Mouse (Mus musculus) midbrain, embryonic 10.5 days (tissue): Measurements from ENCODE around the gene Lmln. TPM values are rescaled to one million over a fixed set of nuclear protein-coding genes. Genes with fewer than 3 reads are reported as not detected.
A peak's percentile ranks its signal among the peaks of the same experiment; 100 is the strongest.

Experiments used
- DNase-seq: peaks from one replicate; pipeline ENCODE4 v3.0.0-alpha.2; 2017; ENCODE audit warnings: low spot score
- H3K27ac ChIP-seq: fragments of 300-500 bp; sonication (generic); replicated peaks from 2 replicates; pipeline ENCODE4 v1.5.1; 2016; ENCODE audit warnings: mild to moderate bottlenecking
- H3K27me3 ChIP-seq: fragments of 300-500 bp; sonication (generic); 2 replicates; pipeline ENCODE4 v1.6.1; 2016; ENCODE audit warnings: low read depth, mild to moderate bottlenecking; ENCODE audit not compliant: poor library complexity, severe bottlenecking
- H3K36me3 ChIP-seq: fragments of 300-500 bp; sonication (generic); 2 replicates; pipeline ENCODE4 v1.6.1; 2016; ENCODE audit warnings: mild to moderate bottlenecking, moderate library complexity
- H3K4me1 ChIP-seq: fragments of 300-500 bp; sonication (generic); 2 replicates; pipeline ENCODE4 v1.6.1; 2016
- H3K4me3 ChIP-seq: fragments of 300-500 bp; sonication (generic); 2 replicates; pipeline ENCODE4 v1.5.1; 2016; ENCODE audit warnings: mild to moderate bottlenecking, moderate library complexity
- H3K9me3 ChIP-seq: fragments of 300-500 bp; sonication (generic); replicated peaks from 2 replicates; pipeline ENCODE4 v1.6.1; 2016; ENCODE audit warnings: mild to moderate bottlenecking
- WGBS: fragments of 180-500 bp; shearing (Covaris S2); methylation state at CpG from one replicate; pipeline ENCODE4 v1.1.7; 2016; 5-methylcytosine and 5-hydroxymethylcytosine counted together
- polyA plus RNA-seq: library from polyadenylated mRNA; unstranded; fragments of >200 nt; fragmentation: Nextera tagmentation; extraction: Ambion mirVana; gene quantifications from 2 replicates; pipeline ENCODE4 v1.2.1, GENCODE M21; 2016

Lmln gene
- polyA plus RNA-seq, 1 experiment from 2014 or later = 3.8 TPM

DNA sequence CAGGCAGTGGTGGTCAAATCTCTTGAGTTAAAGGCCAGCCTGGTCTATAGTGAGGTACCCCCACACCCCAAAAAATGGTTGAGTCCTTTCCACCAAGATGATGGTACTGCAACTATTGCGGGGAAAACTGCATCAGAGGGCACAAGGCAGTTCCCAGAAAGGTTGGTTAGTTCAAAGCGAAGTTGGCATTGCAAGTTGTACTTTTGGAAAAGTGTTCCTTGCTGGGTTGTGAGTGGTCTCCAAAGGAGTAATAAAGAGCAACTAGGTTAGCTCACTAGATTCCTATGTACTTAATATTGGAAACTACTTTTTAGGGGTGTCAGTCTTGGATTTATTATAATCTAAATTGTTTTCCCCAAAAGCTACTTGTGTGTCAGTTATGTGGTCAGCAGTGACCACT lies 1.4 kb upstream of the Lmln start:
- Histone ChIP-seq H3K36me3 (peaks cover 40% of the 10 kb centered on the region), H3K4me3 (no peak overlapping the region), H3K27ac (no peak overlapping the region), H3K27me3 (no peaks in the 10 kb centered on the region), H3K9me3 (no peaks in the 10 kb centered on the region), H3K4me1 (peaks cover 43% of the 10 kb centered on the region)
- no peak for DNase-seq
- 79% methylated on average over 2 of the region's 2 CpGs for WGBS

DNA sequence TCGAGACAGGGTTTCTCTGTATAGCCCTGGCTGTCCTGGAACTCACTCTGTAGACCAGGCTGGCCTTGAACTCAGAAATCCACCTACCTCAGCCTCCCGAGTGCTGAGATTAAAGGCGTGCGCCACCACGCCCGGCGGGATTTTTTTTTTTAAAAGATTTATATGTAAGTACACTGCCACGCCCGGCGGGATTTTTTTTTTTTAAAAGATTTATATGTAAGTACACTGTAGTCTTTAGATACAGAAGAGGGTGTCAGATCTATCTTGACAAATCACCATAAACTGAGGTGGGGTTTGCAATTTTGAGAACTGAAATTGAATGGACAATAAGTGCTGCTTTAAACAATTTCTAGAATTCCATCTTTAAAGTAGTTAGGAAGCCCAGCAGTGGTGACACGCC lies 921 bp upstream of the Lmln start:
- Histone ChIP-seq H3K9me3 (no peaks in the 10 kb centered on the region), H3K27ac (peak overlapping the region; percentile 93), H3K36me3 (peaks cover 42% of the 10 kb centered on the region), H3K4me3 (peak overlapping the region; percentile 83), H3K27me3 (no peaks in the 10 kb centered on the region), H3K4me1 (peaks cover 43% of the 10 kb centered on the region)
- no peak for DNase-seq
- 53% methylated on average over 11 of the region's 11 CpGs for WGBS

DNA sequence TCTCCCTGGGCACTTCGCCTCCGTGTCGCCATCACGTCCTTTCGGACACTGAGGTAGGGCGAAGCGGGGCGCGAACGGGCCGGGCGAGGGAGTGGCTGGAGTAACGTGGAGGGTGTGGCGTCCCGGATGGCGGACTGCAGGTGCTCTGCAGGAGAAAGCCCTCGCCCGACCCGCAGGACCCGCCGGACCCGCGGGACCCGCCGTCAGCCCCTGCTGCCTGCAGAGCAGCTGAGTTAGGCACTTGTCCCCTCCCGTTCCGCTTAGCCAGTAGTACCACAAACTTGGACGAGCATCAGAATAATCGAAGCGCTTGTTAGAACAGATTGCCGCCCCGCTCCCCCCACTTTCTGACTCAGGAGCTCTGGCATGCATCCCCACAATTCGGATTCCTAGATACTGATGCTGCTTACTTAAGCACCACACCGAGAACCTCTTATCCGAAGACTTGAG lies 386 bp downstream of the Lmln start:
- under 1% methylated on average over 35 of the region's 35 CpGs for WGBS
- Histone ChIP-seq H3K36me3 (peaks cover 54% of the 10 kb centered on the region), H3K4me1 (peaks cover 39% of the 10 kb centered on the region)

DNA sequence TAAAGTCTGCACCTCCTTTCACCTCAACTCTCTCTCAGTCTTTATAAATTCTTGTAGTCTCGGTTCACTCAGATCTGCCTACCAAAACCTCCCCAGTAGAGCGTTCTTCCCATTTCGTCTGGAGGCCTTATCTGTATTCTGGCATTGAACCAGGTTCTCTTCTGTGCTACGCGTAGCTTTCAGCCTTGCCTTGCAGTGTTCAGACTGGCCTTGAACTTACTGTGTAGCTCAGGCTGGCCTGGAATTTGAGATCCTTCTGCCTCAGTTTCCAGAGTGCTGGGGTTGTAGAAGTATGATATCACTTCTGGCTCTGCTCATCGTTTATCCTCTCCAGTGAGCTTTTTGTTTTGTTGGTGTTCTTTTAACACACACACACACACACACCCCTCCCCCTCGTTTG lies 946 bp downstream of the Lmln start:
- 39% methylated on average over 7 of the region's 7 CpGs for WGBS
- Histone ChIP-seq H3K9me3 (no peaks in the 10 kb centered on the region), H3K4me3 (peak overlapping the region; percentile 83), H3K4me1 (peaks cover 34% of the 10 kb centered on the region), H3K27me3 (no peaks in the 10 kb centered on the region), H3K36me3 (peaks cover 54% of the 10 kb centered on the region), H3K27ac (peak overlapping the region; percentile 93)
- DNase-seq = no peak

More for the DNA sequence above, 386 bp downstream of the Lmln start:
- Histone ChIP-seq H3K9me3 (no peaks in the 10 kb centered on the region), H3K4me3 (peak overlapping the region; percentile 83), H3K27me3 (no peaks in the 10 kb centered on the region), H3K27ac (peak overlapping the region; percentile 93)
- no peak for DNase-seq

DNA sequence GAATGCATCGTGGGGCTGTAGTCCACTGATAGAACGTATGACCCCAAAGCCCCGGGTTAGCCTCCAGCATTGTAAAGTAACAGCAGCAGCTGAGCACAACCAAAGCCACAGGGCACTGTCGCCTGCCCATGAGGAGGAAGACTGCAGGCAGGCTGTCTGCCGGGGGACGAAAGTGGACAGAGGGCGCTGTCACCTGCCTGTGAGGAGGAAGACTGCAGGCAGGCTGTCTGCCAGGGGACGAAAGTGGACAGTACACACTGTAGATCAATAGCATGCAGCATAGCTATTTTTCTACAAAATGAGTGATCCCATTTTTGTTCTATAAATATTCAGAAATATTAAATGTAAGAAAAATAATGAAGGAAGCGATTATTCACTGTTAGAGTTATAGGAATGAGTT lies 2.3 kb downstream of the Lmln start:
- no peaks in the 10 kb centered on the region for H3K9me3 ChIP-seq
- no peak overlapping the region for H3K4me3 ChIP-seq
- H3K27me3 ChIP-seq = no peaks in the 10 kb centered on the region
- H3K36me3 ChIP-seq = peaks cover 52% of the 10 kb centered on the region
- no peak overlapping the region for H3K27ac ChIP-seq
- no peak for DNase-seq
- H3K4me1 ChIP-seq = peaks cover 22% of the 10 kb centered on the region
- 76% methylated on average over 9 of the region's 9 CpGs for WGBS

DNA sequence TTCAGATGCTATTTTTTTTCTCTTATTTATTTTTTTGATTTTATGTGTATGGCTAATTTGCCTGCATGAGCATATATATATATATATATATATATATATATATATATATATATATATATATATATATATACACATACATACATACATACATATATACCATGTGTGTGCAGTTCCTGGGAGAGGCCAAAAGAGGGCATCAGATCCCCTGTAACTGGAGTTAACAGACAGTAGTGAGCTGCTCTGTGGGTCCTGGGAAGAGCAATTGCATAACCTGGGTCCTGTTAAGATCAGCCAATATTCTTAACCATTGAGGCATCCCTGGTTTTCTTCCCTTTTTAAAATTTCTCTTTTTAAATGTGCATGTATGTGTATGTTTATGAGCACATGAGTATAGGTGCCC lies 8.6 kb downstream of the Lmln start:
- Histone ChIP-seq H3K9me3 (no peaks in the 10 kb centered on the region), H3K4me1 (no peaks in the 10 kb centered on the region), H3K4me3 (no peak overlapping the region), H3K27ac (no peak overlapping the region), H3K27me3 (no peaks in the 10 kb centered on the region), H3K36me3 (peaks cover 93% of the 10 kb centered on the region)
- DNase-seq = no peak

DNA sequence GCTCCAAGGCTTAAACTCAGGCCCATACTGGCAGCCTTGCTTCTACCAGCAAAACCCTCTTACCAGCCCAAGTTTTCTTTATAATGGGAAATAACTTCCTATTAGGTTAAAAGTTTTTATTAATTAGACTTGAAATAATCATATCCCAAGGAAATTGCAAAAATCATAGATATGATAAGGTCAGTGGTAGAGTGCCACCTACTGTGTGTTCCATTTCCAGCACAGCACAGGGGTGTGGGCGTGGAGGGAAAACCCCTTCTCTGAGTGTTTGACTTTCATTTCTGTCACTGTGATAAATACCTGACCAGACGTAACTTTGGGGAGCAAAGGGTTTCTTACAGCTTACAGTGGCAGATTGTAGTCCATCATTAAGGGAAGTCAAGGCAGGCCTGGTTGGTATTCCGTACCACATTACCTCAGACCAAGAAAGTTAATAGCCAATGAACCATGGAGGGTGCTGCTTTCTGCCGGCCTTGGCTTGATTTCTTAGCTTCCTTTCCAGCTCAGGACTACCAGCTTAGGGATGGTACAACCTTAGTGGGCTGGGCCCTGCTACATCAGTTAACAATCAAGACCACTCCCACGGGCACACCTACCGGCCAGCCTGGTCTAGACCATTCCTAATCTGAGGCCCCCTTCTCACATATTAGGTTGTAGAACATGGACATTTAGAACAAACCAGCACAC lies 10.7 kb downstream of the Lmln start:
- no peak overlapping the region for H3K4me3 ChIP-seq
- H3K27me3 ChIP-seq = no peaks in the 10 kb centered on the region
- no peak for DNase-seq
- no peaks in the 10 kb centered on the region for H3K4me1 ChIP-seq
- WGBS = 90% methylated on average over 6 of the region's 6 CpGs
- no peak overlapping the region for H3K27ac ChIP-seq
- H3K9me3 ChIP-seq = no peaks in the 10 kb centered on the region
- H3K36me3 ChIP-seq = peaks cover 88% of the 10 kb centered on the region

DNA sequence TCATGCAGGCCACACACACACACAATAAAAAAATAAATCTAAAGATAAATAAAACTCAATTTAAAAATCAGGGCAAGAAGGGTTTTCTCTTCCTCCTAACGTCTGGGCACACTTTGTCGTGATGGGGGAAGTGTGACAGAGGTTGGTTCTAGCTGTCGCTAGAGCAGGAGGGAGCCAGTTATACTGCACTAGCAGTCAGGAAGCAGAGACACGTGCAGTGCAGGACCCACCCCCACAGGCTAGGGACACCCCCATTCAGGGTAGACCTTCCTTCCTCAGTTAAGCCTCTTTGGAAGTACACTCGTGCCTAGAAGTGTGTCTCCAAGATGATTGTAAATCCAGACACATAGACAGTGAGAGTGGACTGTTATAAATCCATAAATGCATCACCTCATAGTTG lies 12.6 kb downstream of the Lmln start:
- no peak for DNase-seq
- WGBS = 84% methylated on average over 5 of the region's 5 CpGs
- peaks cover 81% of the 10 kb centered on the region for H3K36me3 ChIP-seq
- no peaks in the 10 kb centered on the region for H3K27me3 ChIP-seq
- no peaks in the 10 kb centered on the region for H3K4me1 ChIP-seq
- H3K4me3 ChIP-seq = no peak overlapping the region
- H3K27ac ChIP-seq = no peak overlapping the region
- H3K9me3 ChIP-seq = no peaks in the 10 kb centered on the region

DNA sequence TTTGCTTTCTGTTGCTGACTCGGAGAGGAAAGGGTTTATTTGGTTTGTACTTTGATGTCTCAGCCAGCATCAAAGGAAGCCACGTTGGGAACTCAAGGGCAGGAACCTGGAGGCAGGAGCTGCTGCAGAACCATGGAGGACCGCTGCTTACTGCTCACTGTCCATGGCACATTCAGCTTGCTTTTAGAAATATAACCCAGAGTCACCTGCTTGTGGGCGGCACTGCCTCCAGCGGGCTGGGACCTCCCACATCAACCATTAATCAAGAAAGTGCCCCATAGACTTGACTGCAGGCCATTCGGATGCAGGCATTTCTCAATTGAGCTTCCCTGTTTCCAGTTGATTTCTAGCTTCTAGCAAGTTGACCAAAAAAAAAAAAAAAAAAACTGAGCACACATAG lies 13.8 kb downstream of the Lmln start:
- WGBS = 87% methylated on average over 6 of the region's 6 CpGs
- peaks cover 75% of the 10 kb centered on the region for H3K36me3 ChIP-seq
- no peak for DNase-seq
- no peaks in the 10 kb centered on the region for H3K27me3 ChIP-seq
- no peak overlapping the region for H3K4me3 ChIP-seq
- no peaks in the 10 kb centered on the region for H3K4me1 ChIP-seq
- H3K9me3 ChIP-seq = no peaks in the 10 kb centered on the region
- H3K27ac ChIP-seq = no peak overlapping the region

DNA sequence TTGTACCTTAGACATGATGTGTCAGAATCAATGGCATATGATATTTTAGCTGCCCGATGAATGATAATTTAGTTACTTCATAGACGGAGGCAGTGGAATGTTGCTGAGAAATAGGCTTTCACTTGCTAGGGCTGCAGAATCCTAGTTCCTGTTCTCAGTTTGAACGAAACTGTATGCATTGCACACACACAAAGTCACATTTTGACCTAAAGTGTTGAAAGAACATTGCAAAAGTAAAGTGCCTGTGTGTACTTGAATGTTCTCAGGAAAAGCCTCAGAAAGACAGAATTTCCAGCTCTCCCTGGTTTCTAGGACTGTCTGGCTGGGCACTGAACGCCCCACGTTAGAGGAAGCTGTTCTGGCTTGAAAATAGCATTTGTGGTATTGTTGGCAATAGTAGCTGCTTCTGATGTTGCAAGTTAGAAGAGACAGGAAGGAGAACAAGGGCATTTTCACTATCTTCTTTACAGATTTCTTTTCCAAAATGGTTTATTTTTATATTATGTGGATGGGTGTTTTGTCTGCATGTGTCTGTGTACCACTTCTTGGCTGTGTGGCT lies 14.8 kb downstream of the Lmln start:
- no peak for DNase-seq
- no peak overlapping the region for H3K27ac ChIP-seq
- no peaks in the 10 kb centered on the region for H3K4me1 ChIP-seq
- H3K9me3 ChIP-seq = no peaks in the 10 kb centered on the region
- no peaks in the 10 kb centered on the region for H3K27me3 ChIP-seq
- 93% methylated on average over 5 of the region's 5 CpGs for WGBS
- H3K36me3 ChIP-seq = peaks cover 75% of the 10 kb centered on the region
- no peak overlapping the region for H3K4me3 ChIP-seq

DNA sequence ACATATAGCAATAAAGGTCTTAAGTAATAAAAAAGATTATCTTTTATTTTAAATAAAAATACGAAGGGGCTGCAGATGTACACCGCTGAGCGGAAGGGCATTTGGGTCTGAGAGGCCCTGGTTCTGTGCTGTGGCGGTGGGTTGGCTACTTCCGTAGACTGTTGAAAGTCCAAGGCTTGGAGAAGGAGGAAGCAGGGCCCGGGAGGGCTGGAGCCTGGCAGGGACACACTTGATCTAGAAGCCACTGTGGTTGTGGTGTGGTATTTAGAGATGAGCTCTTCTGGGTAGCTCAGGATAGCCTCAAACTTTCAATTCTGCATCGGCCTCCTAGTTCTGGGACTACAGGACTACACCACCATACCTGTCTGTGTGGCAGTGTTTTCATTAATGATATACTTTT lies 17.7 kb downstream of the Lmln start:
- H3K4me1 ChIP-seq = no peaks in the 10 kb centered on the region
- no peak for DNase-seq
- no peak overlapping the region for H3K4me3 ChIP-seq
- H3K27me3 ChIP-seq = no peaks in the 10 kb centered on the region
- H3K27ac ChIP-seq = no peak overlapping the region
- H3K36me3 ChIP-seq = peaks cover 68% of the 10 kb centered on the region
- 95% methylated on average over 7 of the region's 7 CpGs for WGBS
- no peaks in the 10 kb centered on the region for H3K9me3 ChIP-seq

DNA sequence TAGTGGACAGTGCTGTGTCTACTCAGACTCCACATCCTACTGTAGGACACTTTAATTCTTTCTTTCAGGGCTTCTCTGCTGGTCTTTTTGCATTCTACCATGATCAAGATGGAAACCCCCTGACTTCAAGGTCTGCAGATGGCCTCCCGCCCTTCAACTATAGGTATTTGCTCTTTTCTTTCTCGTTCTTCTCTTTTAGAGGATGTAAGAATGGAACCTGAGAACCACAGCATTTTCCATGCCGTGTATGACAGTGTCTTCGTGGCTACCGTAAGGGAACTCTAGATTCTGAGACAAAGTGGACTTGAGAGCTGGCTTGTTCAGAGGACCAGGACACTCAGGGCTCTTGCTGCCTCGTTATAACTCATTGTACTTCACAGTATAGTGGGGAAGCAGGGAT lies 20.6 kb downstream of the Lmln start:
- DNase-seq = no peak
- 93% methylated on average over 6 of the region's 6 CpGs for WGBS

DNA sequence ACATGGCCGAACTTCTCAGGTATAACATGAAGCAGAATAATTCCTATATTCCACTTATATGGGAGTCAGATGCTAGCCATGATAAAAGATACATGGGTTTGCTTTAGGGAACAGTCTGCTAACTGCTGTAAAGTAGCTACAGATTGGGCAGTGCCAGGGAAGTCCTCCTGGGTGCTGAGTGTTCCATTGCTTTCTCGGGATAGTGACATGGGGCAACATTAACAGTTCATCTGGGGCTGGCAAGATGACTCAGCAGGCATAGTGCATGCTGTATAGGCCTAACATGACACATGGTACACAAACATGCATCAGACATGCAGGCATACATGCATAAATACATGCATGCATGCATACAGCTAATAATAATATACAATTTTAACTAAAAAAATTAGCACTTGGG lies 21.7 kb downstream of the Lmln start:
- no peak overlapping the region for H3K27ac ChIP-seq
- no peaks in the 10 kb centered on the region for H3K9me3 ChIP-seq
- DNase-seq = no peak
- no peaks in the 10 kb centered on the region for H3K4me1 ChIP-seq
- peaks cover 56% of the 10 kb centered on the region for H3K36me3 ChIP-seq
- no peak overlapping the region for H3K4me3 ChIP-seq
- WGBS = 90% methylated on average over 2 of the region's 2 CpGs
- no peaks in the 10 kb centered on the region for H3K27me3 ChIP-seq

More for the DNA sequence above, 20.6 kb downstream of the Lmln start:
- Histone ChIP-seq H3K4me1 (no peaks in the 10 kb centered on the region), H3K36me3 (peaks cover 58% of the 10 kb centered on the region), H3K9me3 (no peaks in the 10 kb centered on the region), H3K27me3 (no peaks in the 10 kb centered on the region), H3K4me3 (no peak overlapping the region), H3K27ac (no peak overlapping the region)
